Mouse (Mus musculus) kidney, postnatal 14 days (tissue): Measurements from ENCODE around the gene Arl4c.

Experiments
- DNase-seq: peaks from one replicate; pipeline ENCODE4 v3.0.0; 2022; ENCODE audit warnings: mixed read lengths

The Arl4c gene

DNA sequence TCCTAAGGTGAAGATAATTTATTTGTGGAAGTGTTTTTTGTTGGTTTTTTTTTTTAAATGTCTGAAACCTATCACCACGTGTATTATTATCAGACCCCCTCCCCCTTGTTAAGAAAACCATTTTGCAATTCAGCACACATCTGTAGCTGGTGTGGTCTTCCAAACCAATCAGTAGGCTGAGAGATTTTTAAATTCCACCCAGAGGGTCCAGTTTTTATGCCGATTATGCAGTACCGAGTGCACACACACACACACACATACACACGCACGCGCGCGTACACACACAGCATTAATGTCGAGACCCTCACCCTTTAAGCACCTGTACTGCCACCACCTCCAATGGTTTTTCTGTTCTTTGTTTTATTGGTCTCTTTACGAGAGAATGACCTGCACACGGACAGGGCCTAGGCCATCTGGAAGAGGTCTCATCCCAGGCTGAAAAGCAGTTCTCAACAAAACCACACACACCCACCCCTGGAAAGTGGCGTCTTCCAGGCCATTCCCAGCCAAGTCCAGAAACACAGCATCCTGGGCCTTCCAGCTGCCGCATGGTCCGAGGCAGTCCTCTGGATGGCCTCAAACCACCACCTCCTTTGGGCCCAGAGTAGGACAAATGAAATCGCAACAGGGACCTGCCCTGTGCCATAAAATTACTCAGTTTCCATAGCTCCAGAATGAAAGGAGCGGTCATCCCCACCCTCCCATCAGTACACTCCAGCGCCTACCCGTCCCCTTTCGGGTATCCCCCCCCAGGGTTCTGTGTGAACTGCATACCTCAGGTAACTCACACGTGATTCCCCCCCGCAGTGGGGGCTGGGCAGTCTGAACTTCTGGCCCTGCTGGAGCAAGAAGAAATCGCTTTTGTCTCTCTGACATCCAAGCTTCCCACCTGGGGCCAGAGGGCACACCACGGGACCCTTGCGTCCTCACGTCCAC lies 1.9 kb downstream of the Arl4c start:
- peak; percentile 48 for DNase-seq

- peak; percentile 58 for DNase-seq
These were observed 2.6 kb downstream of the Arl4c start for GRCm38 (mm10) chr1:88699401-88699800.

DNA sequence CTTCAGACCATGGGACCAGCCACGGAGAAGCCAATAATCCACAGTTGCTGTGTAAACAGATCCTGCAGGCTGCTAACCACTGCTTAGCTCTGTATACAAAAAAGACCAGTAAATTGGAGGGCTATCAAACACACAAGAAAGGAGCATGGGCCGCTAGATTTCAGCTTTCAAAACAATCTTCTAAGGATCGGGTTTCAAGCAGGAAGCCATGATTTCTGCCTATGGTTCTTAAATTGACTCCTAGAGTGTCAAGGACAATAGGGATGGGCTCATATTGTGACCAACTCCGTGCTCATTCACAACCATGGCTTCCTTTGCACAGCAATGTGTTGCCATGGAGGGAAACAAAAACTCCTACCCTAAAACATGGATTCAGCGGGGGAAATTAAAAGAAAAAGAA lies 3.1 kb downstream of the Arl4c start:
- DNase-seq: no peak

- DNase-seq: no peak
These were observed 3.9 kb downstream of the Arl4c start for GRCm38 (mm10) chr1:88698131-88698530.

- DNase-seq: no peak
These were observed 5.6 kb downstream of the Arl4c start for GRCm38 (mm10) chr1:88696408-88696807.

- DNase-seq: no peak
These were observed 7.7 kb downstream of the Arl4c start for GRCm38 (mm10) chr1:88694353-88694752.

DNA sequence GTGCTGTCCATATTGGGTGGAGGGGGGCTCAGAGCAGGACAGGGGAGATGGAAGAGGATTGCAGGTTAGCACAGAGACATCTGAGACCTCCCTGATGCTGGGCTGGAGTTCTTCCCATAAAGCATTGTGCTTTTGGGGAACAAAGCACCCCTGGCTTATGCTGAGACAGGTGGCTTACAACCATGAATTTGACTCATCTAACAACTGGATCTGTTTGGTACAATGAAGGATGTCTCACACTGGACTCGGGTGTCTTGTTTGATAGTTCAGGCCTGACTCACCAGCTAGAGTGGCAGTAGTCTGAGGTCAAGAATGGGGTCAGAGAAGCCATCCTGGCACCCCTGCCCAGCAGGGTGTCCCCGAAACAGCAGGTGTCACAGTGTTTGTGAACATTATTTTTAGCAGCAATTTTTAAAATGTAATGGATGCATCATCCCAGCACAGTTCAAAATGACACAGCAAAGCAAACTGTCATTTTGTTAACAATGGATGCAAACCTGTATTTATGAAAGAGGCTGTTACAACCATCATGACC lies 9.7 kb downstream of the Arl4c start:
- DNase-seq: no peak

DNA sequence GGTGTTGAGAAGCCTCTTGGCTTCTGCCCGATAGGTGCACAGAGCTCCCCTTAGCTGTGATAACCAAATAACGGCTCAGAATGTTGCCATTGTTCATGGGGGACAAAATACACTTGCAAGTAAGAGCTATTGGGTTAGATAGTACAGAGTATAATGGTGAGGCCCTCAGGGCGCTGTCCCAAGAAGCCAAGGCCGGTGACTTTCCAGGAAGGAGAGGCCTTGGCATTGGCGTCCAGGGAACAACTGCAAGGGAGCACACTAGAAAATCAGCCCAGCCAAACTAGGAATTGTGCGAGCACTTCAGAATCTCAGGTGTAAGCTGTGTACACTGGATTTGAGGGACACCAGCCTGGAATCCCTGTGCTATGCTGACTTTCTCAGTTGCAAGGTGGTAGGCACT lies 11.4 kb downstream of the Arl4c start:
- DNase-seq: no peak

- DNase-seq: no peak
These were observed 17.3 kb downstream of the Arl4c start for GRCm38 (mm10) chr1:88684765-88685164.

DNA sequence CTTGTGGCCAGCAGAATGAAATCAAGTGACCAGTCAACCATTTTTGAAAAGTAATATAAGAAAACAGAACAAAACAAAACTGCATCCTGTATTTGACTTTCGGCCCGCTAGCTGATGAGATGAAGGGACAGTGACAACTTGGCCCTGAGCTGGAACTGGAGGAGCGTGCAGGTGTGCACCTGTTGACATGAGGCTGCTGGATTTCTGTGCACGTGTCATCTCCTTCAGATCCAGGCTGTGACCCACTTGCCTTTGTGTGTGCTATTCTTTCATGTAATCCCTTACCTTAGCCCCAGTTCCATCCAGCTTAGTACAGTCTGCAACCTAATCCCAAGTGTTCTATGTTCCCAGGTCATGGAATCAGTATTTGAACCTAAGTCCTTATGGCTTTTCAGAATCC lies 20.4 kb downstream of the Arl4c start:
- DNase-seq: no peak

DNA sequence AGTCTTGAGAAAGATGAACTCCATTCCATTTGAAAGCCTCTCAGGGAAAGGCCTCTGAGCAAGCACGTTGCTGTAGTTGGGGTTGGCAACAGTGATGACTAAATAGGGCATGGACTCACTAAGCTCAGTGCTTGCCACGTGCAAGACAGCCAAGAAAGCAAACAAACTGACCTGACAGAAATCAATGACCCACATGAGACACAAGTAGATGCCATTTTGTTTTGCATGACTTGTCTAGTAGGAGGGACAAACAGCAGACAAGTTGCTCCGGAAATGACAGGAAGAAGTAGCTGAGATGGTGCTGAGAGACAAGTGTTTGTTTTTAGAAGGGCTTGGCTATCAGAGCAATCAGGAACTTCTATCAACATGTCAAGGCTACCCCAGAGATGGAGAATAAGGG lies 21.2 kb downstream of the Arl4c start:
- no peak for DNase-seq

- no peak for DNase-seq
These were observed 23.7 kb downstream of the Arl4c start for GRCm38 (mm10) chr1:88678231-88678739.

- no peak for DNase-seq
These were observed 31.2 kb downstream of the Arl4c start for GRCm38 (mm10) chr1:88670807-88671206.

DNA sequence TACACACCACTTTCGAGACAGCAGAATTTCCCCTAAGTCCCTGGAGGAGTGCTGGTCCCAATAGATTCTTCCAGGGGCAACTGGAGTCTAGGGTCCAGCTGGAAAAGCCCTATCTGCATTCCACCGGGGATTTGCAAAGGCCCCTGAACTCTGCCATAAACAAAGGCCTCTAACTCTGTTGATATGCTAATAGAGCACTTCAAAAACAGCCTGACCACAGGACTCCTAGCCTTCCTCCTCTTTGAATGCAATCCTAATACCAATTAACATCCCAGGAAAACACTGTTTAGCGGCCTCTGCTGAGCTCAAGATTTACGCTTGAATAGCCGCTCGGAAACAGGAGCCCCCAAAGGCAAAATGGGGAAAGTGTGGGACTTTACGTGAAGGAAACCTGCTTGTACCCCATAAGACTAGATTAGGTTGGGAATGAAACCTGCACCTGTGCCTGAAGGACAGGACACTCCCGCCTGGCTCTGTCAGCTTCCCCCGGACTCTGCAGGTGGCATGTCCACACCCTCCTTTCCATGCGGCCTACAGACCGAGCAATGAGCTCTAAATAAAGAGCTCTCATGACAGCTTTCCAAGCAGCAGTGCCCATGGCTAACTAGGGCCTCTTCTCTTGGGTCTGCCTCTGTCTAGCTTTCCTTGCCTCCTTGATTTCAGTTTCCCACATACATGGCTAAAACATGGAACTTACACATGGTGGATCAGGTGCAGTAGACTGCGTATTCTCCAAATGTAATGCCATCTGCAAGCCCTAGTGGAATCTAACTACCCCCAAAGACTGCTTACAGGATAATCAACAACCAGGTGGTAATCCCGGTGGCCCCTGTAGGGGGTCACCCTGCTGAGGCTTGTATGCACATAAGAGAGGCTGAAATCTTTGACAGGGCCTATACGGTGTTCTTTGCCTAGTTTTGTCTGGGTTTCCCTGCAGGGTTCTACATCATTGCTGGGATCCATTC lies 32.9 kb downstream of the Arl4c start:
- no peak for DNase-seq

DNA sequence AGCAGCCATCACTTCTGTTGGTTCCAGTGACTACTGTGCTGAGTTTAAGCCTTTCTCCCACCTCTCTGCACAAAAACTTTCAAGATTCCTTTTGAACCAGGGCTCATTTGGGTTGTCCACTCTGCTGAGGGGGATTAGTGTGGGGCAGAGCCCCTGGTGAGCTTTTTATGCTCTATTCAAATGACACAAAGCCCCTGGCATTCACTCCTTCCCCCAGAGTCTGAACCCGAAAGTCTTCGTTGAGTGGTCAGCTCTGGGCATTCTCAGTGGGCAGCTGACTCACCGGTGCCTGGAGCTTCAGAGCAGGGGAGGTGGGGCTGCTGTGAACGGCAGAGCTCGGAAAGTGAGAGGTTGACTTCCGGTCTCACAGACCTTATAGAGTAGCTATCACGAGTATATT lies 33.7 kb downstream of the Arl4c start:
- DNase-seq: no peak

- no peak for DNase-seq
These were observed 37.4 kb downstream of the Arl4c start for GRCm38 (mm10) chr1:88664623-88665022.

DNA sequence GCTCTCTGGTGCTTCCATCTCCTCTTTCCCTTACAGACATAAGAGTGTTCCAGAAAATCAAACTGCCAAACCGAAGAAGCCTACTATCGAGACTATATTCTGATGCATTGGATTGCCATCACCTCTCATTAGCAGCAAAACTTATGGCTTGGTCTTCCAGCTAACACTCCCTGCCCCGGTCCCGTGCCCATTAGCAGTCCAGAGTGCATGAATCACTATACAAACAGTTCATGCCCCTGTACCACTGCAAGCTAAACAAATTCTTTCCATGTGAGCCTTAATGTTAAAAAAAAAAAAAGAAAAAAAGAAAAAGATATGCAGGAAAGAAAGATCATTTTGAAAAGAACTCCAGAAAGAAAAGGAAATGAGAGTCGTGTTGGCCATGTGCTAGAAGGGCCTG lies 39.3 kb downstream of the Arl4c start:
- DNase-seq: no peak

GRCm38 (mm10) chr1:88661209-88661608 lies 40.8 kb downstream of the Arl4c start:
- DNase-seq: no peak

DNA sequence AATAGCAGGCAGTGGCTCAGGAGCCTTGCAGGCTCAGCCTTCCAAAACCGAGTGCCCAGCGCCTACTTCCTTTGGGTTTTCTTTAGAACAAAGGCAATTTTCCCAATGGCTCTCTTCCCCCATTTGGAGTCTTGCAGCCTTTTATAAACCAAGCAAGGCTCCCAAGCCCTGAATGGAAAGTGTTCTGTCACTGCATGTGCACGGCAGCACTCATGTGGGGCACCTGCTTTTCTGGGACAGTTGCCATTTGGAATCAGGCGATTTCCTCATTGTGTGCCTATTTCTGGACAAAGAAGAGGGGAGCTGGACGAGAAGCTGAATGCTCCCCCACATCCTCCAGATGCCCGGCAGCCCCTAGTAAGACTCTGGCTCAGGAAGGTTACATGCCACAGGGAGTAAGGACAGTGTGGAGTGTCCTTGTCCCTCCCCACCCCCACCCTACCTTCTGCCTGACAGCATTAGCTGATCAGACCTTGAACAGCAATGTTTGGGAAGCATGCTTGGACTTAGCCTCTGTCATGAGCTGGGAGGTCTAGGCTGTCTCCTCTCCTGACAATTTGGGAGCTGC lies 43.6 kb downstream of the Arl4c start:
- peak; percentile 49 for DNase-seq

DNA sequence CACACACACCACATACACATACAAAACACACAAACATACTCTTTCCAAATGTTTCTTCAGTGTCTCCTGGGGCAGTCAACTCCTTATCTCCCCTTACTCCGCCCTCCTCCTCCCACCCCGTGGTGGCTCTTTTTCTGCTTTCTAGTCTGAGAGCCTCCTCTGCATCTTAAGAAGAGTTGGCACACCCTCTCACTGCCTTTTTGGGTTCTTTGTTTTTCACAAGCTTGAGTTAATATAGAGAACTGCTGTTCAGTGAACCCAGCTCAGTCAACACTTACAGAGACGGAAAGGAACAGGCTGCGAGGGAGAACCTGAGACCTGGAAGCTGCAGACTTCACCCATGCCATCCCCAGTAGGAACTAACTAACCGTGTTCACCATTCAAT lies 45.9 kb downstream of the Arl4c start:
- DNase-seq: no peak

DNA sequence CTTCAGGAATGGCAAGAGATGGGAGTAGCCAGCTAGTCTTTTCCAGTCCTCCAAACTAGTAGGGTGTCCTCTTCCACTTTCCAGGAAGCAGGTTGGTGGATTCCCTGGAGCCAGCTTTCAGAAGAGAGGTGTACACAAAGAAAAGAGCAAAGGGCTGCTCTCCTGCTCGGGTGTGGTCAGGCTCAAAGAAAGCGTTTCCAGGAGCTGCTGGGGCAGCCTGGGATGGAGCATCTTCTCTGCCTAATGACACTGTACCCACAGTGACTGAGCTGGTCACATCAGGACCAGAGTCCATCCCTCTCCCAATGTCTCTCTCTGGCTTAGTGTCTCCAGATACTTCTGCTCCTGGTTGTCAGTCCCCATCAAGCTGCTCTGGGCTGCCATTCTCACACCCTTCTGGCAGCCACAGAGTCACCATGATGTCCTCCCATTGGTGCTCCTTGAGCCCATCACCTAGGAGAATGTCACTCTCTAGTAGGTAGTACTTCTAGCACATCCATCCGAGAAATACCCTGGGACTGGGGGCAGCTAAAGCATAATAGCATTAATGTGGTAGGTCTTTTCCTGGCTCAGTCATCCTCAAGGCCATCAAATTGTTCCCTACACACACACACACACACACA lies 46.4 kb downstream of the Arl4c start:
- no peak for DNase-seq
